Mouse (Mus musculus) cerebellum, adult 8-10 months (tissue): ENCODE measurements around the gene Hspa1b.
"Not testable (repeated sequence)": the region's sequence is repeated elsewhere in the genome, so short reads cannot be mapped to it uniquely, and the experiment has no call there.

Experiments
- DNase-seq: peaks from one replicate; pipeline ENCODE4 v3.0.0; 2022

Hspa1b gene

GRCm38 (mm10) chr17:34980655-34981054 lies 21.6 kb upstream of the Hspa1b start:
- DNase-seq: no peak

DNA sequence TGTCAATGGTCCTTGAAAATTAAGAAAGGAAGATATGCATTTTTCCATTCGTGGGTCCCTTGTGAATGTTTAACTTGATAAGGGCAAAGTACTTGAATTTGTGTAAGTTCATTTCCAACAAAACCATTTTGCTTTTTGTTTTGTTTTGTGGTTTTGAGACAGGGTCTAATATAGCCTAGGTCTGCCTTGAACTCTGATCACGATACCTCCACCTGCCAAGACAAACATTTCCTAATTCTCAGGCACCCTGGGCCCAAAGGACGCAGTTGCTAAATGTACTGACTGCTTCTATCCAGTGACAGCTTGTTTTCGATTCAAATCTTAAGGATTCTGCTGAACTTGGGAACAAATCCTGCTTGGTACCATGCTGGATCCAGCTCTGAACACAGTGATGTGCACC lies 20.6 kb upstream of the Hspa1b start:
- no peak for DNase-seq

GRCm38 (mm10) chr17:34978239-34978638 lies 19.2 kb upstream of the Hspa1b start:
- DNase-seq: no peak

DNA sequence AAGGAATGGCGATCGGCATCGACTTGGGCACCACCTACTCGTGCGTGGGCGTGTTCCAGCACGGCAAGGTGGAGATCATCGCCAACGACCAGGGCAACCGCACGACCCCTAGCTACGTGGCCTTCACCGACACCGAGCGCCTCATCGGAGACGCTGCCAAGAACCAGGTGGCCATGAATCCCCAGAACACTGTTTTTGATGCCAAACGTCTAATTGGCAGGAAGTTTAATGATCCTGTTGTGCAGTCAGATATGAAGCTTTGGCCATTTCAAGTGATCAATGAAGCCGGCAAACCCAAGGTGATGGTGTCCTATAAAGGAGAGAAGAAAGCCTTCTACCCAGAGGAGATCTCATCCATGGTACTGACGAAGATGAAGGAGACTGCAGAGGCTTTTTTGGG lies 18.0 kb upstream of the Hspa1b start:
- DNase-seq: no peak

DNA sequence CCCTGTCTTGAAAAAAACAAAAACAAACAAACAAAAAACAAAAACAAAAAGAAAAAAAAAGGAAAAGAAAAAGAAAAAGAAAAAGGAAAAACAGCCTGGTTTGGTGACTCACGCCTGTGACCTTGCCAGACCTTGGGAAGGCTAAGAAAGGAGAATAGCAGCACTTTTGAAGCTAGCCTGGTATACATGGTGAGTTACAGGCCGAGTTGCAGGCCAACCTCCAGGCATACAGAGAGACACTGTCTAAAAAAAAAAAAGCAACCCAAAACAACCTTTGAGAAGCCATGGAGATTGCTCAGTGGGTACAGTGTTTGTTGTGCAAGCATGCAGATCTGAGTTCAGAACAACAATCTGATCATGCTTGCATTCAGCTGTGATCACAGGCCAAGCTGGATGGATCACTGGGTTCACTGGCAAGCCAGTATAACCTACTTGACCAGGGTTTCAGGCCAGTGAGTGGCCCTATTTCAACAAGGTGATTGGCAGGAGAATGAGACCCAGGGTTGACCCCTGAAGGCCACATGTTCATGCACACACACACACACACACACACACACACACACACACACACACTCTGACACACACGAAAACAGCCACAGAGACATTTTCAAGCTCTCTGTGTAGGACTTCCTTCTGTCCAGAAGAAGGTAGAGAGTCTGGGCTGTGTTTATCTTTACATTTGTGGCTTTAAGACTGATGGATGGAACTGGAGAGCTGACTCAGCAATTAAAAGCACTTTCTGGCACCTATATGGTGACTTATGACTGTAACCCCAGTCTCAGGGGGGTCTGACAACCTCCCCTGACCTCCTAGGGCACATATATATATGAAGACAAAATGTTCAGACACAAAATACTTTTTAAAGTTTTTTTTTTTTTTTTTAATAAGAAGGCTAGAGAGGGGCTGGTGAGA lies 16.8 kb upstream of the Hspa1b start:
- DNase-seq: no peak

DNA sequence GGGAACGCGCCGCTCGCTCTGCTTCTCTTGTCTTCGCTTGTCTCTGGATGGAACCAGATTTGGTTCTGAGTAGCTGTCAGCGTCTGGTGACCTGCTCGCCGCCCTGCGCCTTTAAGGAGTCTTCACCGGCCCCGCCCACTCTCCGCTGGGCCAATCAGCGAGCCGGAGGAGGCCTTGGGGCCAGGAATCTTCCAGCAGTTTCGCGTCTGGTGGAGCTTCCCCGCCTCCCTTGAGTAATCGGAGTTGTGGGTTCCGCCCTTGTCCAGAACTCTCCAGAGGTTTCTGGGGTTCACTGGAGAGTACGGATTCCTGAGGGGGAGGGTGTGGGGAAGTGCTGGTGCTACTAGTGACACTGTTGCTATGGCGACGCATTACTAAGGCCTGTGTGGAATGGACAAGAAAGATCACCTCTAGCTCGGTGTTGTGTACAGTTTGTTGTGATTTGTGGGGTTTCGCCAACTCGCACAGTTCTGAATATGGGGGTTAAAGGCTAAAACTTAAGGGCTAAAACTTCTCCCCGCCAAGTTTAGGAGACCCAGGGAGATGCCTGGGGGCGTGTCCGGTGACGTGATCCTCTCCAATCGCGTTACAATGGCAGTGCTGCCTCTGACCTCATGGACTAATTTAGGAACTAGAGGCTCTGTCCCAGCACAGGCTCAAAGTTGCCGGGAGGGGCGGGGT lies 13.2 kb upstream of the Hspa1b start, which contains the start of the genes Hspa1a and Hspa1l:
Gene Hspa1a (minus strand): TSS at position 88 of the 681 bp plus-strand sequence.
Gene Hspa1l (plus strand): TSS at position 635 of the 681 bp plus-strand sequence.
- peak; percentile 81 for DNase-seq

GRCm38 (mm10) chr17:34971694-34972068 lies 12.6 kb upstream of the Hspa1b start:
- DNase-seq: not testable (repeated sequence)

DNA sequence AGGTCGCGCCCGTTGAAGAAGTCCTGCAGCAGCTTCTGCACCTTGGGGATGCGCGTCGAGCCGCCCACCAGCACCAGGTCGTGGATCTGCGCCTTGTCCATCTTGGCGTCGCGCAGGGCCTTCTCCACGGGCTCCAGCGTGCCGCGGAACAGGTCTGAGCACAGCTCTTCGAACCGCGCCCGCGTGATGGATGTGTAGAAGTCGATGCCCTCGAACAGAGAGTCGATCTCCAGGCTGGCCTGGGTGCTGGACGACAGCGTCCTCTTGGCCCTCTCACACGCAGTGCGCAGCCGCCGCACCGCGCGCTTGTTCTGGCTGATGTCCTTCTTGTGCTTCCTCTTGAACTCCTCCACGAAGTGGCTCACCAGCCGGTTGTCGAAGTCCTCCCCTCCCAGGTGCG lies 11.8 kb upstream of the Hspa1b start:
- not testable (repeated sequence) for DNase-seq

GRCm38 (mm10) chr17:34969822-34970221 lies 10.8 kb upstream of the Hspa1b start, which contains the start of gene Gm20481:
Gene Gm20481 (plus strand): TSS chr17:34969912.
- DNase-seq: not testable (repeated sequence)

DNA sequence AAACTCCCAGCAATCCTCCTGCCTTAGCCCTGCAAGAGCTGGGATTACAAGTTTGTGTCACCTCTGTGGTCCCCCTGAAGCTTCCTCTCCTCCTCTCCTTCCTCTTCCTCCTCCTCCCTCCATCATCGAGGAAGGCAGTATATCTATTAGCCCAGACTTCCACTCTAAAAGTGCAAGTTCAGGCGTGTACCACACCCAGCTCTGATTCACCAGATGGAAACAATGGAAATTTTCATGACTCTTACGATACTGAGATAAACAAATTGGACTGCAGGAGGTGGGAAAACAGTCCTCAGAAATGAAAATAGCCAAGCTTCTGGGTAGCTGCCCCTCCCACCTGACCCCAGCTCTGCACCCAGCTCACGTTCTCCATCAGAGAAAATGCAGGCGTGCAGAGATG lies 6.6 kb upstream of the Hspa1b start:
- no peak for DNase-seq

DNA sequence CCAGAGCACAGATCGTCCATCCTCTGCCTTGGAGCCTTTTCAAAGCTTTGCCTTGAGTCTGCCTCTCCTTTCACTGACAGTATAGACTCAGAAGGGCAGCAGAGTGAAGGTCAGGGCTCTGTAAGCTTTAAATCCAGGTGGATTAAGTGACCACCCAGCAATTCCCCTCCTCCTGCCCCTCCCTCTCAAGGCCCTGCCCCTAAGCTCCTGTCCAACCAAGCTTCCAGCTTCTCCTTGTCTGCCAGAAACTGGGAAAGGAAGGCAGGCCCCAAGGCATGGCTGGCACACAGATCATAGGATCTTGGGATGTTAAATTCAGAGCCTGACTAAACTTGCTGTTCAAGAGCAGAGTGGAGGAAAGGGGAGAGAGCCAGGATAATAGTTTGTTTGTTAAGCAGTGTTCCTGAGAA lies 5.6 kb upstream of the Hspa1b start:
- no peak for DNase-seq

- no peak for DNase-seq
These were observed 3.8 kb upstream of the Hspa1b start for GRCm38 (mm10) chr17:34962841-34963240.

- DNase-seq: no peak
These were observed 3.1 kb upstream of the Hspa1b start for GRCm38 (mm10) chr17:34962125-34962524.

DNA sequence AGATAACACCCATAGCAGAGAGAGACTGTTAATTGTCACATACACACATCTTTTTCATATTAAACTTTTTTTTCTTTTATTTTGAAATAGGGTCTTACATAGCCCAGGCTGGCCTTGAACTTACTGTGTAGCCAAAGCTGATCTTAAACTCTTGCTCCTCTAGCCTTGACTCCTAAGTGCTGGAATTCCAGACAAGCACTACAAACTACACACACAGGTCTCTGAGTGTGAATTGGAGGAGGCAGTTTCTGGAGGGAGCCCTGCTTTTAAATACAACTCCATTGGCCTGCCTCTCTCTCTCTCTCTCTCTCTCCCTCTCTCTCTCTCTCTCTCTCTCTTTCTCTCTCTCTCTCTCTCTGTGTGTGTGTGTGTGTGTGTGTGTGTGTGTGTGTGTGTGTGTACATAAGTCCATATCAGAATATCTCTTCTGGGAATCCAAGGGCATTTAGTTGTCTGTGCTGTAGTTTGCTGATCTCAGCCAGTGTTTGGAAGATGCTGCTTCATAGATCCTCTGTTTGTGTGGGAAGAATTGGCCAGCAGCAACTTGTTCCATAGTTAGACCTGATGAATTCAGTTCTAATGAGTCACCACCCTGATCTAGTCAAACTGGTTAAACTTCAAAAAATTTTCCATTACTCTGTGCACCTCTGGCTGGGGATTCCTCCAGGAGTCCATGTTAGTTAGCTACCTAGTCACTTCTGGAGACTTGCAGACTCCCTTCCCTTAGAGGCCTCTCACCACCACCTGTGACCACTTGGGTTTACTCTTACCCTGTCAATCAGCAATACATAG lies 1.9 kb upstream of the Hspa1b start:
- DNase-seq: no peak

- DNase-seq: no peak
These were observed 960 bp upstream of the Hspa1b start for GRCm38 (mm10) chr17:34959881-34960515.

DNA sequence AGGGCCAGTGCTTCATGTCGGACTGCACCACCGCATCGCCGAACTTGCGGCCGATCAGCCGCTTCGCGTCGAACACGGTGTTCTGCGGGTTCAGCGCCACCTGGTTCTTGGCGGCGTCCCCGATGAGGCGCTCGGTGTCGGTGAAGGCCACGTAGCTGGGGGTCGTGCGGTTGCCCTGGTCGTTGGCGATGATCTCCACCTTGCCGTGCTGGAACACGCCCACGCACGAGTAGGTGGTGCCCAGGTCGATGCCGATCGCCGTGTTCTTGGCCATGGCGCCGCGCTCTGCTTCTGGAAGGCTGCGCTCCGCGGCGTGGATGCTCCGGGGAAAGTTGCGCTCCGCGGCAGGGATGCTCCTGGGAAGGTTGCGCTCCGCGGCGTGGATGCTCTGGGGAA lies 306 bp downstream of the Hspa1b start:
- not testable (repeated sequence) for DNase-seq

- DNase-seq: not testable (repeated sequence)
These were observed 1.1 kb downstream of the Hspa1b start for GRCm38 (mm10) chr17:34957966-34958365.

- DNase-seq: not testable (repeated sequence)
These were observed 1.7 kb downstream of the Hspa1b start for GRCm38 (mm10) chr17:34957291-34957690.

DNA sequence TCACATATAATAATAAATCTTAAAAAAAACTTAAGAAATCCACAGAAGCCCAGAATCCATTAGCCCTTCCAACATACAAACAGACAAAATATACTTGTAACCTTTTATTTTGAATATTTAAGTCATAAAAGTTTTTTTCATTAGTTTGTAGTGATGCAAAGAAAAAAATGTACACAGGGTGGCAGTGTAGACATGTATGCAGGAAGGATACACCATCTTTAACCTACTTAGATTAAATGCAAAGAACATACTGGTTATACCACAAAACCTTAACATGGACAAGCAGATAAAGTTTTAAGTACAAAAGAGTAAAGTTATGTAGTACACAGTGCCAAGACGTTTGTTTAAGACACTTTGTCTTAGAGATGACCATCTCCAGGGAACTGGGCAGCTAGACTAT lies 2.7 kb downstream of the Hspa1b start:
- no peak for DNase-seq

DNA sequence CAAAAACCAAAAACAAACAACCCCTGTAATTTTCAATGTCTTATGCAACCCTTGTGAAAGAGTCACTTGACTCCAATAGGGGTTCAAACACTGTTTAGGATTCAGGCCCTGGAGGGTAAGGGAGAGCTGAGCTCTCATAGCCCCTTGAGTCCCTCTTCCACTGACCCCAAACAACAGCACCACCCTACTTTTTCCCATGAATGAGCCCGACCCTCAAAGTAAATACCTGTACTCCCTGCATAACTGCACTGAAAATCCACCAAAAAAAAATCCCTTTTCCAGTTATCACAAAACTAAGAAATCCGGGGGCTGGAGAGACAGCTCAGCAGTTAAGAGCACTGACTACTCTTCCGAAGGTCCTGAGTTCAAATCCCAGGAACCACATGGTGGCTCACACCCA lies 3.2 kb downstream of the Hspa1b start:
- no peak for DNase-seq

DNA sequence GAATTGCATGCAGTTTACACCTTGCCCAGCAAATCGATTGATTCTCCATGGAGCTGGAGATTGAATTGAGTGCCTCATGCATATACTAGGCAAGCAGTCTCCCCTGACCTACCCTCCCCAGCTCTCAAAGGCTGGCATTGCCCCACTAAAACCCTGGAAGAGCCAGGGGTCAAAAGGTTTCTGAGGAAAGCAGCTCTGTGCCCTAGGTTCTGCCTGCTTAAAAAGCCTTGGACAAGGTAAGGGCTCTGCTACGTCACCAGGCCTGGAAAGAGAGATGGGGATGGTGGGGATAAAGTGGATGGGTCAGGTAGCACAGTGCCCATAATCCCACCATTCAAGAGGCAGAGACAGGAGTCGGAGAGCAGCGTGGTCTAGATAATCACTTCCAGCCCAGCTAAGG lies 4.2 kb downstream of the Hspa1b start:
- no peak for DNase-seq

DNA sequence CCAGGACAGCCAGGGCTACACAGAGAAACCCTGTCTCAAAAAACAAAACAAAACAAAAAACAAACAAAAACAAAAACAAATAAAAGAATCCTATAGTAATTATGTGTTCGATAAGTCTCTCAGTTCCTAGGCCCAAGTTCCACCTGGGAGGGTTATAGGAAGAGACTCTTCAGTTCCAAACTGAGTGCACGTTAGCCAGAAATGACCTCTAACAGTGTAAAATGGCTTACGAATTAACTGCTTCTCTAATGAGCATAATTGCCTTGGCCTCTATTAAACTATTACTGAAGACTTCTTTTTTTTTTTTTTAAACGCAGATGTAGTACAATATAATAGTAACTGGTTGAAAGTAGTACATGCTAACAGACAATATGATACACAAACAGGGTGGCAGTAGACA lies 5.1 kb downstream of the Hspa1b start:
- no peak for DNase-seq

DNA sequence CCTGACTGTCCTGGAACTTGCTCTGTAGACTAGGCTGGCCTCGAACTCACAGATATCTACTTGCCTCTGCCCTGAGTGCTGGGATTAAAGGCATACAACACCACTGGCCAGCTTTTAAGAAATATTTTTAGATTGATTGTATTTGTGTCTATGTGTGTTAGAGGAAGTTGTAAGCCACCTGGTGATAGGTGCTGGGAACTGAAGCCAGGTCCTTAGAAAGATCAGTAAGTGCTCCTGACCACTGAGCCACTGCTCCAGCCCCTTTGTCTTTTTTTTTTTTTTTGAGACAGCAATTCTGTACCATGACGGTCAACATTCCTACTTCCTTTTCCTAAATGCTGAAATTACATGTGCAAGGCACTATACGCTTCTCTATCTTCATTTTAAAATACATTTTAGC lies 5.8 kb downstream of the Hspa1b start:
- DNase-seq: no peak
